Mouse (Mus musculus): ENCODE measurements at regions not wholly inside any gene's neighbourhood (a gene's known extent, or its start where the extent isn't known, plus 50 kb on each side); places are given as distances from the start of the nearest gene placed in this dataset.

DNA sequence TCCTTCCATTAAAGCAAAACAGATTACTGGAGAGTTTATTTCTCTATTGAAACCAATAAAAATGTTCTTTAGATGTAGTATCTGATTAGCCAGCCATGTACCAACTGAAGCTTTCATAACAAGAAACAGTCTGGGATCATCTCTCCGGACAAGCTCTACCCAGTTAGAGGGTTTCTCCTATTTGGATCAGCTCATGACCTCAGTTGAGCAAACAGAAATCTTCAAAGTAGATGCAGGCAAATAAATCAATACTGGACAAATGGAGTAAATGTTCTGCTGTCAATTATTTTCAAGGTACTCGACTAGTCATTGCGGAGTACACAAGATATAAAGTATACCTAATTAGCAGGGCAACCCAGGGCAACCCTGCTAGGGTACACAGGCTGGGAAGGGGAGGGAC is 67.4 kb downstream of the Avpr1a start:
- H3K4me3 ChIP-seq = no peak overlapping the region
- H3K27ac ChIP-seq = no peak overlapping the region
- WGBS = 90% methylated on average over 3 of the region's 3 CpGs
- no peak for ATAC-seq
- 0 out of 2 replicates have a peak, but pooled peaks cover 7% of the 10 kb centered on the region for H3K9me3 ChIP-seq (replicated peaks)
- no peaks in the 10 kb centered on the region for H3K36me3 ChIP-seq (ENCODE audit: poor library complexity, severe bottlenecking)
- H3K9ac ChIP-seq = no peak overlapping the region
- H3K4me1 ChIP-seq = no peaks in the 10 kb centered on the region
- H3K4me2 ChIP-seq = no peak overlapping the region
- H3K27me3 ChIP-seq = no peaks in the 10 kb centered on the region

DNA sequence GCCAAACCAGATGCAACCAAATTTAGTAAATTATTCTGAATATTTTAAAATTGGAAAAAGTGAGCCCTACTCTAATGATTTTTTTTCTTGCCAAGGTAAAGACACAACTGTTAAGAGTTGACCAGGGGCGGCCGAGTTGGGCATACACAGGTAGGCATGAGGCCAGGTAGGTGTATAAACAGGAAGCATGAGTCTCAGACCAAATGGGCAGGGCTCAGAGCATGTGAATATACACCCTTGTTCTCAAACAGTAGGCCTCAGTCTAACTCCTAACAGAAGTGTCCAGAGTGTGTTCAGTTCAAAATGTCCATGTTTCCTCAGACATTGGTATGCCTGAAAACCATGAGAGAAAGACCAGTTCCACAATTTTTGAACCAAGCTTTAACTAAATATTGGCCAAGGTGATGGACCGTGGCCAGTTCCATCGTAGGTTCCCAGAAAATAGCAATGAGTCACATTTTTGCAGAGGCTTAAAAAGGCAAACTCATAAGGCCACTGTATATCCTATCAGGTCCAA is 71.0 kb downstream of the Avpr1a start:
- WGBS = 97% methylated on average over 4 of the region's 4 CpGs
- Histone ChIP-seq H3K4me1 (no peaks in the 10 kb centered on the region), H3K4me3 (no peak overlapping the region), H3K27ac (no peak overlapping the region), H3K9ac (no peak overlapping the region), H3K27me3 (no peaks in the 10 kb centered on the region), H3K9me3 (replicated peaks) (no peaks in the 10 kb centered on the region), H3K4me2 (no peak overlapping the region), H3K36me3 (ENCODE audit: poor library complexity, severe bottlenecking) (no peaks in the 10 kb centered on the region)
- no peak for ATAC-seq

DNA sequence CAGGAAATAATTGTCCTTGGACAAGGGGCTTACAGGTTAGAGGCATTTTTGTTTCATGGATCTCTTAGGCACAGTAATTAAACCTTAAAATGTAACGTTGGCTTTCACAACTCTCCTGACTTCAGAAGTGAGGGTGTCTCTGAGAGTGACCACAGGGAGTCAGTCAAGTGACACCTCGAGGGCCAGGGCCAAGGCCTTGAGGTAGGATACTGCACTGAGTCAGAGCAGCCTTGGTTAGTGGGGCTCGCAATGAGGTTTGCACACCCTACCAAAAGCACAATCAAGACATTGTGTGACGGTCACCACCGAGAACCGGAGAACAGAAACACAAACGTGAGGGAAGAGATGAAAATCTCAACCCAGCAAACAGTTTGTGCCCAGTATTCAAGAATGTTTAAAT is 71.7 kb downstream of the Avpr1a start:
- H3K4me2 ChIP-seq = no peak overlapping the region
- no peak overlapping the region for H3K27ac ChIP-seq
- no peaks in the 10 kb centered on the region for H3K27me3 ChIP-seq
- H3K36me3 ChIP-seq (ENCODE audit: poor library complexity, severe bottlenecking) = no peaks in the 10 kb centered on the region
- ATAC-seq = no peak
- no peaks in the 10 kb centered on the region for H3K9me3 ChIP-seq (replicated peaks)
- no peaks in the 10 kb centered on the region for H3K4me1 ChIP-seq
- no peak overlapping the region for H3K4me3 ChIP-seq
- WGBS = 79% methylated on average over 7 of the region's 7 CpGs
- H3K9ac ChIP-seq = no peak overlapping the region

DNA sequence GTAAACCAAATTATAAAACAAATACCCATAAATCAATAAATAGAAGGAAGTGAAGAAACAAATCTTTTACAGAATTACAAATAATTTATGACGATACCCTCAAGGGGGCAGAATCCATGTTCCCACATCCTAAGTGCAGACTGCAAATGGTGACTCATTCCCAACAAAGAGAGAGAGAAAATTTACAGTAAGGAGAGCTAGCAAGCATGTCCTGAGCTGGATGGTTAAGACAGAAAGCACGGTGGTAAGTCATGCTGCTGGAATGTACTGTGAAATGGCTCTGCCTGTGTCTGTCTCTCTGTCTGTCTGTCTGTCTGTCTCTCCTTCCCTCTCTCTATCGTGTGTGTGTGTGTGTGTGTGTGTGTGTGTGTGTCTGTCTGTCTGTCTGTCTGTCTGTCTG is 74.3 kb downstream of the Avpr1a start:
- Histone ChIP-seq H3K9me3 (replicated peaks) (no peaks in the 10 kb centered on the region), H3K27me3 (no peaks in the 10 kb centered on the region), H3K4me2 (no peak overlapping the region), H3K4me1 (no peaks in the 10 kb centered on the region), H3K4me3 (no peak overlapping the region), H3K27ac (no peak overlapping the region), H3K9ac (no peak overlapping the region), H3K36me3 (ENCODE audit: poor library complexity, severe bottlenecking) (no peaks in the 10 kb centered on the region)
- WGBS = 95% methylated on average over 3 of the region's 3 CpGs
- no peak for ATAC-seq

DNA sequence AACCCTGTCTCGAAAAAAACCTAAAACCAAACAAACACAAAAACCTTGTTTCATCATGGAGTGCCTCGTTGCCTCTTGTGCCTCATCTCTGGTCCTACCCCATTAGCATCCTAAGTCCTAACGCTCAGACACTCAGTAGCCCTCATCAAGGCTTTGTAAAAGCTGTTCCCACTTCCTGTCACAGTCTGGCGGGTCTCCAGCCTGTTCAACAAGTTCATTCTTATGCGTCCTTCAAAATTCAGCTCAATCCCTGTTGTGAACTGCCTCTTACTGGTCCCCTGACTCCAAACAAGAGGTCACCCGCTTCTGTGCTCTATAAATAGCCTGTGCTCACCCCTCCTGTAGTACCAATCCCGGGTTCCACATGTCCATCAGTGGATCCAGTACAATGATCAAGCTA is 77.1 kb downstream of the Avpr1a start:
- Histone ChIP-seq H3K4me2 (no peak overlapping the region), H3K27ac (no peak overlapping the region), H3K4me1 (no peaks in the 10 kb centered on the region), H3K9ac (no peak overlapping the region), H3K4me3 (no peak overlapping the region), H3K27me3 (no peaks in the 10 kb centered on the region), H3K9me3 (replicated peaks) (no peaks in the 10 kb centered on the region), H3K36me3 (ENCODE audit: poor library complexity, severe bottlenecking) (no peaks in the 10 kb centered on the region)
- 67% methylated on average over 7 of the region's 7 CpGs for WGBS
- no peak for ATAC-seq

DNA sequence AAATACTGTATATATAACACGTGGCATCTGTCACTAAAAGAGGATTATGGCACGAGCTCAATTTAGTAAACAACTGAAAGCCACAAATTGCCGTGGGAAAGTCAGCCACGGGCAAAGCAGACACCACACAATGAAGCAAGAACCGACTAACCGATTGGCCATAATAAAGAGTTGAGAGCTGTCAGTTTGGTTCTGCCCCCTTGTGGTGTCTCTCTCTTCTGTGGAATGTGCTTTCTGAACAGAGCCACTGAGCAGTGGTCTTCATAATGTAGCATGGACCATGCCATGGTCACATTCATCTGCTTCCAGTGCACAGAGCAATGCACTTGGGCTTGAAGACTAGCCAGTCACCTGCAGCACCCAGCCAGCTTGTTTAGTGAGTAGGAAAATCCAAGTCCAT is 77.5 kb downstream of the Avpr1a start:
- no peak overlapping the region for H3K9ac ChIP-seq
- no peak overlapping the region for H3K27ac ChIP-seq
- no peaks in the 10 kb centered on the region for H3K27me3 ChIP-seq
- no peak overlapping the region for H3K4me2 ChIP-seq
- no peaks in the 10 kb centered on the region for H3K36me3 ChIP-seq (ENCODE audit: poor library complexity, severe bottlenecking)
- H3K9me3 ChIP-seq (replicated peaks) = no peaks in the 10 kb centered on the region
- WGBS = 75% methylated on average over 6 of the region's 6 CpGs
- H3K4me1 ChIP-seq = no peaks in the 10 kb centered on the region
- ATAC-seq = no peak
- H3K4me3 ChIP-seq = no peak overlapping the region

DNA sequence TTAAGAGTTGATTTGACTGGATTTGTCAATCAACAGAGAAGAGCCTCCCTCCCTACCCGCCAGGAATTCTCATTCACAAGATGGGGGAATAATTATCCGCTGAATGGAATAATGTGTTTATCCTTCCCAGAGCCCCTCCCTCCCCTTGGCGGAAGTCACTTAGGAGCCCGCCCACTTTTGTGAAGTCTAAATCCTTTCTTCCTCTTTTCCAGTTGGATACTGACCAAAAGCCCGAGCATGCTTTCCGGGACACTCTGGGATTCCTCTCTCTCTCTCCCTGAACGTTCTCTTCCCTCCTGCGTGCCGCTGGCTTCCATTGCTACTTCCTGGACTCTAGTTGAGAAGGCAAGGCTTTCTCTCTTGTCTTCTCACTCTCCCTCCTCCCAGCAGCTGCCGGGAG is 79.9 kb downstream of the Avpr1a start:
- Histone ChIP-seq H3K27ac (no peak overlapping the region), H3K4me1 (no peaks in the 10 kb centered on the region), H3K36me3 (ENCODE audit: poor library complexity, severe bottlenecking) (no peaks in the 10 kb centered on the region), H3K4me2 (no peak overlapping the region), H3K9ac (no peak overlapping the region), H3K4me3 (no peak overlapping the region), H3K9me3 (replicated peaks) (no peaks in the 10 kb centered on the region), H3K27me3 (no peaks in the 10 kb centered on the region)
- no peak for ATAC-seq
- 75% methylated on average over 10 of the region's 10 CpGs for WGBS

DNA sequence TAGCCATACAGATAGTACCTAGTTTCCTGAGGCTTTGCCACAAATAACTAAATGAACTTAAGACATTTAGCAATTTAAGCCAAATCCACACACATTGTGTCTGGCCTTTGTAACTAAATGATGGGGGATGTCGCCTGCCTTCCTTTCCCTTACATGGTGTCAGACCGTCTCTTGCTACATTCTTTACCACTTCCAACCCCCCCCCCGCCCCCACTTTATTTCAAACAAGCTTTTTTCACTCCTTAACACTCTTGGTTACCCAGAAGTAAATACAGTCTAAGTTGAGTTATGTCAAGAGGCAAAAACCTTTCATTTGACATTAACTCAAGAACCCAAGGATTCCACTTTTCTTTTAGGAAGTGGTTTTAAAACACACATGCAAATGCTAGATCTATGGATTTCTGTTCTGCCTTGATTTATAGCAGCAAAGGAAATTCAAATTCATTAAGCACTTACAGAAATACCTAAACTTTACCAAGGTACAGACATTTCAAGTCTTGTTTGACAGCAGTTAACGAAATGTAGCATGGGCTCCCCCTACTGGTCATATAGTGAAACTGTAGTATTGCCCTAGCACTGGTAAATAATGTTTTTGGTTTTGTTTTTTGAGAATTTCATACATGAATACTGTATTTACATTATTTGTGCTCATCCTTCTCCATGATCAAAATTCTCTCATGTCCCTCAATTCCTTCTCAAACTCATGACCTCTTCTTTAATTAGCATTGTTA is 80.8 kb downstream of the Avpr1a start:
- peak; percentile 67 for ATAC-seq

DNA sequence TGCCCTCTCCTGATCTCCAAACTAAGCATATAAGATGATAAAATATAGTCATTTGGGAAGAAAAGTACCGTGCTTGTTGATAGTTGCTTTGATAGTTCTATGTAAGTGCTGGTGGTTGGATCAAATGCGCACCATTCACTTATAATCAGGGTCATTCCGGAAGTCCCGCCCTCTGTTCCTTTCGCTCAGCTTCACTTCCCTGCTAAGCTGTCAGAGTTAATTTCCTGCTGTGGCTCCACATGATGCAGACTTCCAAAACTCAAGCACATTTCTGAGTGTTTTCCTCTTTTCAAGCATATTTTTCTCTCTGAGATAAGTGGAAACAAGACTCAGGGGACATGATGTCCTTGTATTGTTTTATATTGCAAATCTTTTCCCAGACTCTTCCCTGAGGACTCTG is 86.4 kb downstream of the Avpr1a start:
- no peaks in the 10 kb centered on the region for H3K4me1 ChIP-seq
- no peak for ATAC-seq
- H3K27me3 ChIP-seq = no peaks in the 10 kb centered on the region
- no peaks in the 10 kb centered on the region for H3K9me3 ChIP-seq (replicated peaks)
- H3K4me2 ChIP-seq = no peak overlapping the region
- 86% methylated on average over 5 of the region's 5 CpGs for WGBS
- no peak overlapping the region for H3K27ac ChIP-seq
- H3K36me3 ChIP-seq (ENCODE audit: poor library complexity, severe bottlenecking) = no peaks in the 10 kb centered on the region
- H3K9ac ChIP-seq = no peak overlapping the region
- no peak overlapping the region for H3K4me3 ChIP-seq

More for the DNA sequence above, 80.8 kb downstream of the Avpr1a start:
- no peak overlapping the region for H3K9ac ChIP-seq
- H3K27ac ChIP-seq = no peak overlapping the region
- H3K4me1 ChIP-seq = no peaks in the 10 kb centered on the region
- 38% methylated on average over 4 of the region's 4 CpGs for WGBS
- no peak overlapping the region for H3K4me2 ChIP-seq
- H3K27me3 ChIP-seq = no peaks in the 10 kb centered on the region
- no peaks in the 10 kb centered on the region for H3K9me3 ChIP-seq (replicated peaks)
- H3K36me3 ChIP-seq (ENCODE audit: poor library complexity, severe bottlenecking) = no peaks in the 10 kb centered on the region
- no peak overlapping the region for H3K4me3 ChIP-seq

DNA sequence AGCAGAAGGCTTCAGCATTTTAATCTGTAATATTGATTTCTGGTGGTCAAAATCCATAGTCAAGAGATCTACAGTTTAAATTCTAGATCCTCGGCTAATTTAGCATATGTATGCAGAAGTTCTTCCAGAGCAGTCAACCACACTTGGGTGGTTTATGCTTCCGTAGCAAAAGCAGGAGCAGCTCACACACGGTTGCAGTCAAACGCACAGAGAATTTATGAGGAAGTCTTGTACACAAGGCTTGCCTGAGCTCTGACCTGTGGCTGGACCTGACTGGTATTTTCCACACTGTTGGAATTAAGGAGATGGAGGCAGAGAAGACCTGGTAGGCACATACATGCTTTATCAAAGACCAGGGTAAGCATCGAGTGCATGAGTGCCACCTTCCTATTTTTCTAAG is 86.8 kb downstream of the Avpr1a start:
- Histone ChIP-seq H3K4me2 (no peak overlapping the region), H3K9me3 (replicated peaks) (no peaks in the 10 kb centered on the region), H3K36me3 (ENCODE audit: poor library complexity, severe bottlenecking) (no peaks in the 10 kb centered on the region), H3K27ac (no peak overlapping the region), H3K27me3 (no peaks in the 10 kb centered on the region), H3K4me1 (no peaks in the 10 kb centered on the region), H3K9ac (no peak overlapping the region), H3K4me3 (no peak overlapping the region)
- ATAC-seq = no peak
- 91% methylated on average over 5 of the region's 5 CpGs for WGBS

DNA sequence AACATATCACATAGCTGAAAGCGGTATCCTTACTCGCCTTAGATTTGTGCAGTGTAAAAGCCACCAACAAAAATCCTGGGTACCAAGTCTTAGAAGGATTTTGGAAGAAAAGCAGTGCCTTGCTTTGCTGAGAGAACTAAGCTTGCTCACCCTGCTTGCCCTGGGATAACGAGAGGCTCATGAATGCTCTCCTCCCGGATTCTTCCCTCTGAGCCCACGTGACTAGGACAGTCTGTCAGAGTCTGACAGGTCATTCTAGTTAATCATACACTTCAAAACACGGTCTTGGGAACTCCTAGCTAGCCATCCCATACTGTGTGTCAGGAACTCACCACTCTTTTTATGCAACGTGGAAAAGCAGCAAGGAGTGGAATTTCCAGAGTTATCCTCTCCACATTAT is 91.4 kb downstream of the Avpr1a start:
- Histone ChIP-seq H3K4me3 (no peak overlapping the region), H3K27ac (no peak overlapping the region), H3K36me3 (ENCODE audit: poor library complexity, severe bottlenecking) (no peaks in the 10 kb centered on the region), H3K4me2 (no peak overlapping the region), H3K27me3 (no peaks in the 10 kb centered on the region), H3K9ac (no peak overlapping the region), H3K9me3 (replicated peaks) (no peaks in the 10 kb centered on the region), H3K4me1 (no peaks in the 10 kb centered on the region)
- 70% methylated on average over 7 of the region's 7 CpGs for WGBS
- no peak for ATAC-seq

DNA sequence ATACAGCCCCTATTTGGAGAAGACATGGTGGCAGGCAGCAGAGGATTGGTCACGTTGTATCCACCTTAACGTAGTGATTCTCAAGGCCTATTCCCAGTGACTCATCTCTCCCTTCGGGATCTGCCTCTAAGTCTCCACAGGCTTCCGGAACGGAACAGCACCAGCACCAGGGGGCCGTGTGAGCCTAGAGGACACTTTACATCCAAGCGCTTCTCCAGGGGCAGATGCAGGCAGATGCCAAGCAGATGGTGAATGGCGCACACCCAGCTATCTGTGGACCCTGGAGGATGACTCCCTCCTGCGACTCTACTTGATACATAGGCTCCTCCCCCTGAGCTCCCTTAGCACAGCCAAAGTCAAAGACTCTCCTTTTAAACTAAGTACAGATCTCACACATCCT is 94.3 kb downstream of the Avpr1a start:
- Histone ChIP-seq H3K4me1 (no peaks in the 10 kb centered on the region), H3K4me2 (no peak overlapping the region), H3K36me3 (ENCODE audit: poor library complexity, severe bottlenecking) (no peaks in the 10 kb centered on the region), H3K9me3 (replicated peaks) (no peaks in the 10 kb centered on the region; the same call in 1 of the 2 replicates), H3K27me3 (no peaks in the 10 kb centered on the region), H3K9ac (no peak overlapping the region), H3K4me3 (no peak overlapping the region), H3K27ac (no peak overlapping the region)
- 67% methylated on average over 9 of the region's 9 CpGs for WGBS
- ATAC-seq = 0 out of 2 replicates have a peak, but pooled peaks have one; percentile 36
